Mouse (Mus musculus) testis, adult 2 months (tissue): ENCODE data around the gene Gpc1.

Source experiments
- CTCF ChIP-seq: fragments of 200-500 bp; IDR thresholded peaks from 2 replicates; pipeline ENCODE4 v1.5.1; 2012; ENCODE audit warnings: low read depth, mild to moderate bottlenecking, inconsistent platforms, low read length, moderate library complexity; ENCODE audit not compliant: control insufficient read depth, insufficient read depth, insufficient replicate concordance
- POLR2A ChIP-seq: fragments of 200-500 bp; IDR thresholded peaks from 2 replicates; pipeline ENCODE4 v1.6.1; 2012; ENCODE audit warnings: low read depth, mild to moderate bottlenecking, inconsistent platforms, low read length, moderate library complexity; ENCODE audit not compliant: control insufficient read depth

DNA sequence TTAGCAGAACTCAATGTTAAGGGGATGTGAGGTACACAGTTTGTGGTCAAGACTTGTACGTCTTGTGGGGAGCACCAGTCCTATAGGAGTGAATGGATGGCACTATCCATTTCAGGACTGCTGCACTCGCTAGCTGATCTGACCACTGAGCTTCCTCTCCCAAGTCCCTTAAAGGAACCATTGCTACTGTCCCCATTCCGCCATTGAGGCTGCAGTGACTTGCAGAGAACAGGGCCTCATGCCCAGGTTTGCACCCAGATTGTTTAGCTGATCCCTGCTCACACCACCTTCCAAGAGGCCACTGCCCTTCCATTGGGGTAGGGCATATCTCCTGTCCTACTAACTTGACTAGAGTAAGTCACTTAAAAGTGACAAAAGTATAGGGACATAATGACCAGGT is 77.2 kb downstream of the Gpc1 start:
- no peak for TF ChIP-seq CTCF
- no peak for TF ChIP-seq POLR2A
